Mouse (Mus musculus): ENCODE measurements around the gene Tekt3. TPM values are rescaled to one million over a fixed set of nuclear protein-coding genes. Genes with fewer than 3 reads are reported as not detected.

Gene Tekt3
- polyA plus RNA-seq, 1 experiment from 2014 or later: not detected

GRCm38 (mm10) chr11:63051996-63052395, 9.5 kb upstream of the Tekt3 start:
- WGBS: 92% methylated on average over 10 of the region's 10 CpGs

GRCm38 (mm10) chr11:63055596-63055995, 5.9 kb upstream of the Tekt3 start:
- no peaks in the 10 kb centered on the region for H3K4me1 ChIP-seq (ENCODE audit: insufficient read depth, low read length)
- no peak overlapping the region for H3K4me3 ChIP-seq (ENCODE audit: low read length)
- no peak for ATAC-seq (ENCODE audit: low FRiP score, low TSS enrichment)
- H3K9ac ChIP-seq (replicated peaks; ENCODE audit: low read length): no peak overlapping the region
- no peaks in the 10 kb centered on the region for H3K27me3 ChIP-seq (ENCODE audit: insufficient read depth, low read length)
- H3K9me3 ChIP-seq (ENCODE audit: low read length): no peaks in the 10 kb centered on the region
- H3K4me2 ChIP-seq (replicated peaks; ENCODE audit: low read depth, low read length): no peak overlapping the region
- H3K27ac ChIP-seq (ENCODE audit: low read length): no peak overlapping the region
- no peaks in the 10 kb centered on the region for H3K36me3 ChIP-seq (ENCODE audit: insufficient read depth, low read length)
- 89% methylated on average over 7 of the region's 7 CpGs for WGBS

More at GRCm38 (mm10) chr11:63051996-63052395, 9.5 kb upstream of the Tekt3 start:
- Histone ChIP-seq H3K9ac (replicated peaks; ENCODE audit: low read length) (no peak overlapping the region), H3K4me3 (ENCODE audit: low read length) (no peak overlapping the region), H3K36me3 (ENCODE audit: insufficient read depth, low read length) (no peaks in the 10 kb centered on the region), H3K4me1 (ENCODE audit: insufficient read depth, low read length) (0 out of 2 replicates have a peak, but pooled peaks cover 2% of the 10 kb centered on the region), H3K27me3 (ENCODE audit: insufficient read depth, low read length) (no peaks in the 10 kb centered on the region), H3K4me2 (replicated peaks; ENCODE audit: low read depth, low read length) (no peak overlapping the region), H3K27ac (ENCODE audit: low read length) (no peak overlapping the region), H3K9me3 (ENCODE audit: low read length) (no peaks in the 10 kb centered on the region)
- ATAC-seq (ENCODE audit: low FRiP score, low TSS enrichment): no peak

- H3K9ac ChIP-seq (replicated peaks; ENCODE audit: low read length): no peak overlapping the region
- no peaks in the 10 kb centered on the region for H3K36me3 ChIP-seq (ENCODE audit: insufficient read depth, low read length)
- no peak overlapping the region for H3K4me2 ChIP-seq (replicated peaks; ENCODE audit: low read depth, low read length)
- no peaks in the 10 kb centered on the region for H3K4me1 ChIP-seq (ENCODE audit: insufficient read depth, low read length)
- no peak for ATAC-seq (ENCODE audit: low FRiP score, low TSS enrichment)
- no peaks in the 10 kb centered on the region for H3K27me3 ChIP-seq (ENCODE audit: insufficient read depth, low read length)
- WGBS: 55% methylated on average over 5 of the region's 5 CpGs
- no peak overlapping the region for H3K27ac ChIP-seq (ENCODE audit: low read length)
- H3K9me3 ChIP-seq (ENCODE audit: low read length): no peaks in the 10 kb centered on the region
- no peak overlapping the region for H3K4me3 ChIP-seq (ENCODE audit: low read length)
These were observed 3.0 kb upstream of the Tekt3 start for GRCm38 (mm10) chr11:63058375-63058952.

GRCm38 (mm10) chr11:63059911-63060310, 1.5 kb upstream of the Tekt3 start:
- H3K27me3 ChIP-seq (ENCODE audit: insufficient read depth, low read length): no peaks in the 10 kb centered on the region
- H3K9ac ChIP-seq (replicated peaks; ENCODE audit: low read length): no peak overlapping the region
- ATAC-seq (ENCODE audit: low FRiP score, low TSS enrichment): no peak
- no peak overlapping the region for H3K27ac ChIP-seq (ENCODE audit: low read length)
- H3K9me3 ChIP-seq (ENCODE audit: low read length): no peaks in the 10 kb centered on the region
- H3K4me3 ChIP-seq (ENCODE audit: low read length): no peak overlapping the region
- H3K36me3 ChIP-seq (ENCODE audit: insufficient read depth, low read length): no peaks in the 10 kb centered on the region
- no peak overlapping the region for H3K4me2 ChIP-seq (replicated peaks; ENCODE audit: low read depth, low read length)
- H3K4me1 ChIP-seq (ENCODE audit: insufficient read depth, low read length): no peaks in the 10 kb centered on the region
- 77% methylated on average over 1 of the region's 1 CpGs for WGBS

- Histone ChIP-seq H3K27me3 (ENCODE audit: insufficient read depth, low read length) (no peaks in the 10 kb centered on the region), H3K9ac (replicated peaks; ENCODE audit: low read length) (no peak overlapping the region), H3K4me1 (ENCODE audit: insufficient read depth, low read length) (no peaks in the 10 kb centered on the region), H3K9me3 (ENCODE audit: low read length) (no peaks in the 10 kb centered on the region), H3K27ac (ENCODE audit: low read length) (no peak overlapping the region), H3K36me3 (ENCODE audit: insufficient read depth, low read length) (no peaks in the 10 kb centered on the region), H3K4me2 (replicated peaks; ENCODE audit: low read depth, low read length) (no peak overlapping the region), H3K4me3 (ENCODE audit: low read length) (no peak overlapping the region)
- 81% methylated on average over 1 of the region's 1 CpGs for WGBS
- ATAC-seq (ENCODE audit: low FRiP score, low TSS enrichment): no peak
These were observed 5.1 kb downstream of the Tekt3 start for GRCm38 (mm10) chr11:63066526-63066925.

GRCm38 (mm10) chr11:63070081-63070480, 8.6 kb downstream of the Tekt3 start:
- no peaks in the 10 kb centered on the region for H3K4me1 ChIP-seq (ENCODE audit: insufficient read depth, low read length)
- 91% methylated on average over 17 of the region's 17 CpGs for WGBS
- H3K4me3 ChIP-seq (ENCODE audit: low read length): no peak overlapping the region
- H3K27ac ChIP-seq (ENCODE audit: low read length): no peak overlapping the region
- H3K9ac ChIP-seq (replicated peaks; ENCODE audit: low read length): no peak overlapping the region
- no peaks in the 10 kb centered on the region for H3K27me3 ChIP-seq (ENCODE audit: insufficient read depth, low read length)
- H3K4me2 ChIP-seq (replicated peaks; ENCODE audit: low read depth, low read length): no peak overlapping the region
- ATAC-seq (ENCODE audit: low FRiP score, low TSS enrichment): no peak
- H3K9me3 ChIP-seq (ENCODE audit: low read length): no peaks in the 10 kb centered on the region
- H3K36me3 ChIP-seq (ENCODE audit: insufficient read depth, low read length): no peaks in the 10 kb centered on the region

GRCm38 (mm10) chr11:63084536-63084935, 23.1 kb downstream of the Tekt3 start:
- ATAC-seq (ENCODE audit: low FRiP score, low TSS enrichment): no peak
- WGBS: 89% methylated on average over 3 of the region's 3 CpGs
- H3K4me2 ChIP-seq (replicated peaks; ENCODE audit: low read depth, low read length): no peak overlapping the region
- H3K9ac ChIP-seq (replicated peaks; ENCODE audit: low read length): no peak overlapping the region
- no peak overlapping the region for H3K27ac ChIP-seq (ENCODE audit: low read length)
- H3K4me1 ChIP-seq (ENCODE audit: insufficient read depth, low read length): no peaks in the 10 kb centered on the region
- H3K27me3 ChIP-seq (ENCODE audit: insufficient read depth, low read length): no peaks in the 10 kb centered on the region
- H3K4me3 ChIP-seq (ENCODE audit: low read length): no peak overlapping the region
- peaks cover 4% of the 10 kb centered on the region for H3K9me3 ChIP-seq (ENCODE audit: low read length)
- no peaks in the 10 kb centered on the region for H3K36me3 ChIP-seq (ENCODE audit: insufficient read depth, low read length)

GRCm38 (mm10) chr11:63088672-63089071, 27.2 kb downstream of the Tekt3 start:
- Histone ChIP-seq H3K4me1 (ENCODE audit: insufficient read depth, low read length) (no peaks in the 10 kb centered on the region; the same call in 1 of the 2 replicates), H3K9me3 (ENCODE audit: low read length) (peaks cover 4% of the 10 kb centered on the region), H3K9ac (replicated peaks; ENCODE audit: low read length) (no peak overlapping the region), H3K36me3 (ENCODE audit: insufficient read depth, low read length) (no peaks in the 10 kb centered on the region), H3K4me2 (replicated peaks; ENCODE audit: low read depth, low read length) (no peak overlapping the region), H3K27me3 (ENCODE audit: insufficient read depth, low read length) (no peaks in the 10 kb centered on the region), H3K4me3 (ENCODE audit: low read length) (no peak overlapping the region), H3K27ac (ENCODE audit: low read length) (no peak overlapping the region)
- ATAC-seq (ENCODE audit: low FRiP score, low TSS enrichment): no peak
- 90% methylated on average over 6 of the region's 6 CpGs for WGBS

- Histone ChIP-seq H3K4me1 (ENCODE audit: insufficient read depth, low read length) (no peaks in the 10 kb centered on the region; the same call in 1 of the 2 replicates), H3K27ac (ENCODE audit: low read length) (no peak overlapping the region), H3K4me2 (replicated peaks; ENCODE audit: low read depth, low read length) (no peak overlapping the region), H3K4me3 (ENCODE audit: low read length) (no peak overlapping the region), H3K9ac (replicated peaks; ENCODE audit: low read length) (no peak overlapping the region), H3K36me3 (ENCODE audit: insufficient read depth, low read length) (no peaks in the 10 kb centered on the region), H3K9me3 (ENCODE audit: low read length) (no peaks in the 10 kb centered on the region), H3K27me3 (ENCODE audit: insufficient read depth, low read length) (no peaks in the 10 kb centered on the region)
- WGBS: 37% methylated on average over 4 of the region's 4 CpGs
- ATAC-seq (ENCODE audit: low FRiP score, low TSS enrichment): no peak
These were observed 28.8 kb downstream of the Tekt3 start for GRCm38 (mm10) chr11:63090210-63090609.

GRCm38 (mm10) chr11:63090986-63091385, 29.5 kb downstream of the Tekt3 start:
- WGBS: 87% methylated on average over 6 of the region's 6 CpGs
- no peak for ATAC-seq (ENCODE audit: low FRiP score, low TSS enrichment)
- Histone ChIP-seq H3K4me1 (ENCODE audit: insufficient read depth, low read length) (no peaks in the 10 kb centered on the region; the same call in 1 of the 2 replicates), H3K4me3 (ENCODE audit: low read length) (no peak overlapping the region), H3K9ac (replicated peaks; ENCODE audit: low read length) (no peak overlapping the region), H3K36me3 (ENCODE audit: insufficient read depth, low read length) (no peaks in the 10 kb centered on the region), H3K27me3 (ENCODE audit: insufficient read depth, low read length) (no peaks in the 10 kb centered on the region), H3K9me3 (ENCODE audit: low read length) (no peaks in the 10 kb centered on the region), H3K27ac (ENCODE audit: low read length) (no peak overlapping the region), H3K4me2 (replicated peaks; ENCODE audit: low read depth, low read length) (no peak overlapping the region)

Measured in kidney, embryonic 16.5 days (tissue).